Mouse (Mus musculus): ENCODE results near the gene Il17rd.

Il17rd gene

DNA sequence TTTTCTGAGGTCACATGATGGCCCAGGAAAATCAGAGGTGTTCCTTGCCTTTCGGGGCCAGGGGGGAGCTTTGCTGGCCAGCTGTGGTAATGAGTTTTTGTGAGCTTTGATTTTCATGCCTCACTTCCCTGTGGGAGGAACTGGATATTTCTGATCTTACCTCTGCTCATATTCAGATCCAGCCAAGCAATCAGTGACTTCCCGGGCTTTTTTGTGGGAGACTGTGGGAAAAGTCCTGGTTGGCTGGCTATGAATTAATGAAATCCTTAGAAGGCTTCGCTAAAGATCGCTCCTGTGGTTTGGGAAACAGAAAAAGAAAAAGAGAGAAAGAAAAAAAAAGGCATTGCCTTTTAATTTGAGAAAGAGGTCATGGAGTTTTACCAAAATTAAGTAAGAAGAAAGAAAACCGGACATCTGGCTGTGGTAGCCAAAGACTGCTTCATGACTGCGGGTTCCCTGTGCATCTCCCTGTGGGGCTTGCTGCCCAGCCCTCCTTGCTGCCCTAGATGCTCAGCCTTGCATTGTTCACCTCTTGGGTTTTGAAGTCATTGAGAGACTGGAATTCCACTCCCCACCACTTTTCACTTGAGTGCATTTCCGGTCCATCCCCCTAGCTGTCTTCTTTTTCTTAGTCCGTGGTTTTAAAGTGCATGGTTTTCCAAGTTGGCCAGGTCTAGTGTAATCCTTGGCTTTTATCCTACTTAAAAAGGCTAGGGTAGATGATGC is 9.7 kb downstream of the Il17rd start:
- DNase-seq, result no peak

DNA sequence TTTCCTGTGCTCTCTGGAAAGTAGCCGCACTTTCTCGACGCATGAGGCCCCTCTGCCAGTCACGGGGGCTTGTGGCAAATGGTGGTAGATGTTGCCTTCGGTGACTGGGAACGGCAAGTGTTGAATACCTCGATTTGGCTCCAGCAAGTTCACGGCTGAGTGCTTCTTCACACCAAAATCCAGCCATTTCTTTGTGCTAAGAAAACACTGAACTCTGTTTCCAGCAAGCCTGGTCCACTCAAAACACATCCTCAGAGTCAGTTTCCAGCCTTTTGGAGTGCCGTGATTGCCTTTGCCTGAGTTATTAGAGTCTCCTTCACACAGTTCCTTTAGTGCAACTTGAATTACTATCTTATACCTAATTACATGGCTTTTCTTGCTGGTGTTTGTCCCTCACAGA is 11.3 kb downstream of the Il17rd start:
- DNase-seq, result no peak

DNA sequence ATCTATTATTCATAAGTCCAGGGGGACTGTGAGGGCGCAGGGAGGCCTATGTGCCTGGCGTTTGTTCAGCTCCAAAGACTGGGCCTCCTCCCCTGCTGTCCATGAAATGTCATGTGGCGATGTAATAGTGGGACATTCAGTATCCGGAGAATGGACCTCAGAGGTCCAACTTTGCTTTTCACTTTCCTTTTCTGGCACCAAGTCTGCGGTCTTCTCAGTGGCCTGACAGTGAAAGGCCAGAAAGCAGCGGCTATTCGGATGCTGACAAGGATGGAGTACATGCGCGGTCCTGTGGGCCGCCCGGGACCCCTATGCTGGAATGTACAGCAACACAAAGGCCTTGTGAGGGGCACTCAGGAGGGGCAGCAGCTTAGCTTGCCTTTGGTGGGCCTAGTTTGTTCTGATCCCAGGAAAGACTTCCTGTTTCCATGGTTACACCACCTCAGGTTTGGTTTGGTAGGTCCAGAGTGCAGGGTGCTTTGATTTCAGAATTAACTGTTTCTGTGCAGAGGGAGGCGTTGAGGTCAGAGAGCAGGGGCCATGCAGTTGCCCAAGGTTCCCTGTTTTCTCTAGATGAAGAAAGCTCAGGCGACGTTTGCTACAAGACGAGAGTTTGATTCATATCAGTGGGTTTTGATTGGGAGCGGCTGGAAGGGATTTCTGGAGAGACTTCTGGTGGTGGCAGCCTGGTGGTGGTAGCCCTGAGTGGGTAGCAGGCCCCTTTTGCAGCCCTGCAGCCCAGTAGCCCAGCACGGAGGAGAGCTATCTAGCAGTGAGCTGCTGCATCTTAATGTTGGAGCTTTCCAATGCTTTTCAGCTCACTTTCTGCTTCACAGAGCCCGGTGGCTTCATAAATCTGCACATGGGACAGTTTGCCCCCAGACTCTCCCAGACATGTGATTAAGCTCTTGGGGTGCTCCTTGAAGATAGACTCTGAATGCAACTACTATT is 12.1 kb downstream of the Il17rd start:
- no peak for DNase-seq

DNA sequence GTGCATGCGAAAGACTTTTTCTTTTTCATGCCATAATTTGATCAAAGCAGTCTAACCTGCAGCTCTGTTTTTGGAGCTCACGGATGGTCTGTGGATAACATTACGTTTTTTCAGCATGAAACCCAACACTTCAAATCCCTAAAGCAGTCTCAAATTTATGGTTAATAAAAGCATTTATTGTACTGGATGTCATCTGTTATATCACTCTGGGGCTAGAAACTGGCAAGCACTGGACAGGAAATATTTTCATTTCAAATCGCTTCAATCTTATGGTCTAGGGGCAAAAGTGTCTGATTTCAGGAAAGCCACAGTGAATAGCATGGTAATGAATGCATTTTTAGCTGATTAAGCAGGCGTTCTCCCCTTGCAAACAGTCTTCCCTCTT is 12.8 kb downstream of the Il17rd start:
- DNase-seq, result no peak

DNA sequence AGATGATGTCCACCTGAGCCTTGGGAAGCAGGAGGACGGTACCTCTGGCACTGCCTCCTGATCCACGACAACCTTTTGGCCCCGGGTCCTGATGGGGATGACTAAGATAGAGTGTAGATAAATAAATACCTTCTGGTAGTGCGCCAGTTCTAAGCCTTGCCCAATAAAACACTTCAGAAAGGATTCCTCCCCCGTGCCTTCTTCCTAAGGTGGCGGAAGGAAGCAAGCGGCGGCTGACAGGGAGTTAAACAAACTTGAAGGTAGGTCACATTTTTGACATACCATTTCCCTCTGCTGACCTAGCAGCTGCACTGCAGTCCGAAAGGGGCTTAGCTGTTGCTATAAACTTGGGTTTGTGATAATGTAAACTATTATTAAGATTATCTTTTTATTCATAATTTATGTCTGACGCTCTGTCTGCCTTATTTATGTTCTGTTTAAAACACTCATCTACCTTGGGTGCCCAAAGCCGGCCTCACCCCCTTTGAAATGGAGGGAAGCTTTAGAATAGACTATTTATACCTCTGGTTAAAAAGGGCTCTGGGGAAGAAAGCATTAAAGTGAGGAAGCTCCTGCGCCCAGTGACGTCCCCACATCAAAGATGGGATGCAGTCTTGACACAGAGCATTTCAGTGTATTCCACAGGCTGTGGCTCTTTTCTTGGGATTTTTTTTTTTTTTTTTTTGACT is 19.9 kb downstream of the Il17rd start:
- DNase-seq, result no peak

DNA sequence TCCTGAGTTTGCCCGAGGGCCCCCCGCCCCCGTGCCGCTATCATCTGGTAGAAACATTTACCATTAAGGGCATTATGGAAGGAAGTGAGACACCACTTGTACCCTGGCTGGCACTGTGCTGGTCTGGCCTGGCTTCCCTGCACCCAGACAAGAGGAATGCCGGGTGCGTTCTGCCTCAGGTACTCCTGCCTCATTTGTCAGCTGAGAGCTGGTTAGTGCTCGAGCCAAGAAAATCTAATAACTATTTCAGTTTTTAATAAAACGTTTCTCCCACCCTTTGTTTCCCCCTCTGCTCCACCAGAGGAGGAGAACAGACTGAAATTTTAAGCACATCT is 20.4 kb downstream of the Il17rd start:
- no peak for DNase-seq

DNA sequence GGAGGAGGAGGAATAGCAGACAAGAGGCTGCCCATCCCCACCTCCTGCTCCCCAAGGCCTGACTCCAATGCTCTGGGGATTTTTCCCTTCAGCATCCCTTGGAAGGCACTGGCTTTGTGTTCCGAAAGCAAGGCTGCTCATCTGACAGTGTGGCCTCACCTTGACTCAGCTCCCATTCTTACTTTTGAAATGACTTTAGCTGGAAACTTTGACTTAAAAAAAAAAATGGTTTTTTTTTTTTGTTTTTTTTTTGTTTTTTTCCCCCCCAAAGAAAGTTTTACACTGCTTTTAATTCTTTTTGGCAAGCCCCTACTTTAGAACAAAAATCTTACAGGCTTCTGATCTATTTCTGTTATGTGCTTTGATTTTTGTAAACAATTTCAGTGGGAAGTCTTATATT is 24.6 kb downstream of the Il17rd start:
- no peak for DNase-seq

DNA sequence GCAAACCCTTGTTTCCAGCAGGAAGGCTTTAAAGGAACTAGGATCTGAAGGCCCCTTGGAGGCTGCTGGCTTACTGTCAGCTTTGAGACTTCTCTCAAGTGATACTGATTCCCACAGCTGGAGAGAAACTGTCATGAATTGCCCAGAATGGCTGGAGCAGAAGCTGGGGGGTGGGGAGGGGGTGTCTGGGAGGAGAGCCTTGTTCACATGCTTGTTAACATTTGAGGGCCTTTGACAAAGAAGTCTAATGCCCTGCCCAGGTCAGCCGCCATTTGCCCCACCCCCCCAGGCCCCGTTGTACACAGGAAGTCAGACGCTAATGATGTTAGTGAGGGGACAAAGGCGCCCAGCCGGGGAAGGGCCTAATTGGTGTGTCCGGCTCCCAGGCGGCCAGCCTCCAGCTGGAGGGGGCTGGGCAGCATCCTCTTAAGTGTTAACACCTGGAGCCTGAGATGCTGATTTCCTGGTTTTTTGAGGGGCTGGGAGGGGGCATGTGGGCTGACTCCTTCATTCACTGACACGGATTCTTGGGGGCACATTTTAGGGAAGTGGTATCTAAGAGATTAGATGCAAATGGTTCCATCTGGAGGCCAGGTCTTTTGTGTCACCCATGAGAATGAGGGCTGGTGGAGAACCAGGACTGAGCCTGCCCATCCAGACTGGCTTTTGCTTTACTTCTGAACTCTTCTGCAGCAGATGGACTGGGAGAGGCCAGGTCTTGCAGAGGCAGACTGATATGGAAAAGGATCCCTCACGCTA is 27.6 kb downstream of the Il17rd start:
- no peak for DNase-seq

DNA sequence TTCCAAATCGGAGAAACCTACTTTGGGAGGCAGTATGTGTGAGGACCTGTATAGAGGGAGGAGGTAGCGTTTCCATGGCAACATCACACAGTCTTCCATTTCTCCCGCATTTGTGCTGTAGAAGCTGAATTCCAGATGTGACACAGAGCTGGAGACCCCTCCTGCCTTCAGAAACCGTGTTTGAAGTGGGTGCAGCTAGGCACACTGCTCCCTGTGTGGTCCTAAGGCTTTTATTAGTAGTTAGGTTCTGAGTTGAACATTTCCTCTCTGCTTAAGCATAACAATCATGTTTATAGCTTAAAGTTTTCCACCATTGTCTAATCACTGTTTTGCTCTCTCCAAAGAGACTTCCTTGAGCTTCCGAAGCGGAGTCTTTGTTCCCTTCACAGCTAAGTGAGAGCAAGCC is 29.1 kb downstream of the Il17rd start:
- no peak for DNase-seq

DNA sequence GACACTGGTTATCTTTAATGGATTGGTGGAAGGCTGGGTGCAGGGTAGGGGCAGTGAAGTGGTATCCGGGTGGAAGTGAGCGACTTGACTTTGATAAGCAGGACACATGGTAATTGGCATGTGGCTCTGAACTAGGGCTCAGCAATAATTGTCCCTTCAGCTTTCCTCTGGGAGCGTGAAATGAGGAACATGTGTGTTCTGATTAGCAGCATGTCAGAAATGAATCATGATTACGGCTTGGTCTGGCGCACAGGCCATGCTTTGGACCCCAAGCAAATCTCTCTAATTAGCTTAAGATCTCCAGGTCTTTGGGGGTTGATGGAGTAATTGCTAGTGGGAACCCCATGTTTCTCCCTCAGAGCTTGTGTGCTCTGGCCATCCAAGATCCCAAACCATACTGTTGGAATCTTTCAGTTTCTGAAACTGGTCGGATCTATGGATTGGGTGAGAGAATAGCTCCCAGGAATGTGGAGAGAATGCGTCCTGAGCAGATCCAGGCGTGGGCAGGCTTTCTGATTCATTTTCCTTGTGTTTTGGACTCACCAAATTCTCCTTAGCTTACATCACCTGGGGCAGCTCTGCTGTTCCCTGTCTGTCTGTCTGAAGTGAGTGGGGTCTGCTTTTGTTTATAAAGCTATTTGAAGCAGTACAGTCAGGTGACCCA is 30.8 kb downstream of the Il17rd start:
- DNase-seq, result no peak

DNA sequence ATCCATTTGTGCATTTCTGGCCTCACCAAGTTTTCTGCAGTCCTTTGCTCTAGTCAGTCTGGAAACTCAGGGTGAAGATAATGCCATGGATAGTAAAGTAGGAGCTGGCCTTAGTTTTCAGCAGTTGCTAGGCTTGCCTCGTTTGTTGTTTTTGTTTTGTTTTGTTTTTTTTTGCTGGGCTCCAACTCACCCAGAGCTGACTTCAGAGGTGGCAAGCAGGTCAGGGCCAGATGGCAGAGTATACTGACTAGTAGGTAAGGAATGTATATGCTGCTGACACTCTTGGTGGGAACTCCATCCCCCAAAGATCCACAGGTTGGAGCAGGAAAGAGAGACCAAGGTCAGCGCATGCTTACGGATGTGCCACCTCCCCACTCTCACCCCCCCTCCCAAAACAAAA is 31.4 kb downstream of the Il17rd start:
- DNase-seq, result no peak

DNA sequence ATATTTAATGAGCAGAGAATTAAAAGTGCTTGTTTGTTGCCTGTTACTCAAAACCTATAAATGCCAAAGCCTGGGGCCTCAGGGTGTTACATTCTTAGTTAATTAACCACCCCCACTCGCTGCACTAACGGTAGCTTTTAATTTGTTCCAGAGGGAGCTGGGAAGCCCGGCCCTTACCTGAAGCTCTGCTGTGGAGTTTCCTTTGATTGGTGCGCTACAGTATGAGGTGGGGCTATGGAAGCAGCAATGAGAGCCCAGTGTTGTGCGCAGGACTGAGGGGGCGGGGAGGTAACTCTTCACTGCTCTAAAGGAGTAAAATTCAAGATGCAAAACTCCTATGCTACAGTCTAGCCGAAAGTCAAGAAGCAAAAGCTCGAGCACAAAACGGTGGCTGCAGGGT is 32.0 kb downstream of the Il17rd start:
- DNase-seq, result no peak

DNA sequence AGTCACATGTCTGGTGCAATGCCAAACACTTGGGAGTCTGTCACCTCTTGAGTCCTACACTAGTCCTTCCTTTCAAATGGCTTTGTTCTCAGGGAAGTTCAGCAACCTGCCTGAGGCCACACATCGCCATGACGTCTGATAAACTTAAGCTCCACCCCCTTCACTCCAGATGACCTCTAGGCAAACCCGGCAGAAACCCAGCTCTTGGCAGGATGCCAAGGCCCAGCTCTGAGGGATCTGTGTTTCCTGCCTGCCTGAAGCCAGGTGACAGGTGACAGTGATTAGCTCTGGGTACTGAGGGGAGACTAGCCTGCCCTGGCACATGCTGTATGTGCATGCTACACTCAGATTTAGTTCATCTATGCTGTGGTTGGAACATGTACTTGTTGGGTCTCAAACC is 33.2 kb downstream of the Il17rd start:
- no peak for DNase-seq

DNA sequence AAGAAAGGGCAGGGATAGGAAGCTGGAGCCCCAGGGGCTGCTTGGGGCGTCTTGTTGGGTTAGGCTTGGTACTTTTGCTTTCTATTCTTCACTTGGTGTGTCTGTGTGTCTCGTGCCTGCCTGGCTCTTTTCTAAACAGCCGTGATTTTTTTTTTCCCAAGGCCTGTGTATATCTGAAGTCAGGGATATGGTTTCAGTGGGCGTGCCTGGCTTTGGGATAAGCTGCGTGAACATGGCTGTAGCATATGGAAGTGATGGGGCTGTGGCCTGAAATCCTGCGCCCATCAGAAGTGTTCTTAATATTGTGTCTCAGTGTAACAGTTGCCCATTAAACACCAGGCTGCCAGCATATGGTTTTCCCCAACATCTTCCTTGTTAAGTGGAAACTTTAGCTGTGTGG is 36.3 kb downstream of the Il17rd start:
- no peak for DNase-seq

DNA sequence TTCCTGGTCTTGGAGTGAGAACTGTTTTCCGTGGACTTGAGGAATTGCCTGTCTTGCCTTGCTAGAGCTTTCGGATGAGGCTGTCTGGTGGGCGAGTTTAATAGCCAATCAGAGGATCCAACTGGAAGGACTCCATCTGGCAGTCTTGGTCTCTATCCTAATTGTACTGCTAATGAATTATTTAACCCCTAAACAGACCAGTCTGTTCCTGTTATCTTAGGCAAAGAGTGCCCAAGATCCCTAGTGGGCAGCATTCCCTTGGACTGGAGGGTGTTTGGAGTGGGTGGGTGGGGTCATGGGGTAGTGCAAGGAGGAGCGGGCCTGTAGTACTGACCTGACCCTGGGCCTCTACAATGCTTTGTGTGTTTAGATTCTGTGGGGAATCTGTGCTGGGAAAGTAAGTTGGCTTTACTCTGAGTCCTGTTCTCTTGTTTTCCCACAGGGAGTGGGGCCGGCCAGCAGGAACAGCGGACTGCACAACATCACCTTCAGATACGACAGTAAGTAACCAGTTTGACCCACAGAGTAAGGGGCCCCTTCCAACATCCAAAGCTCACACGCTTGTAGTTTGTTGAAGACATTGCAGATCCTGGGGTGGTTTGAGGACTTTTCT is 37.3 kb downstream of the Il17rd start:
- DNase-seq, result no peak

DNA sequence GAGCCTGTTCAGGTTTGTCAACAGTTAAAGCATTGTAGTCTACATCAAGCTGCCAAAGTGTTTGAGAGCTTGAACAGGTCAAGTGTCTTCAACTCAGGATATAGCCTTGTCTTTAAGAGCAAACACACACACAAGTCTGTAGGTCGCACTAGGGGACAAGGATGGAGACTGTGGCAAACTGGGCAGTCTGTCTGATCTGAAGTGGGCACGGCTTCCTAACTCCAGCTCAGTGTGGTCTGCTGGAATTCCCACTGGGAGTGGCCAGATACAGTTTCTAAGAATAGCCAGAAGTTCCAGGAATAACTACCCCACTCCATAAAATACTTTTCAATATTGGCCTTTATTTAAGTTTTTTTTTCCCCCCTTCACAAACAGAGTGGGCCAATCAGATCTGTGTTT is 37.8 kb downstream of the Il17rd start:
- DNase-seq, result no peak

DNA sequence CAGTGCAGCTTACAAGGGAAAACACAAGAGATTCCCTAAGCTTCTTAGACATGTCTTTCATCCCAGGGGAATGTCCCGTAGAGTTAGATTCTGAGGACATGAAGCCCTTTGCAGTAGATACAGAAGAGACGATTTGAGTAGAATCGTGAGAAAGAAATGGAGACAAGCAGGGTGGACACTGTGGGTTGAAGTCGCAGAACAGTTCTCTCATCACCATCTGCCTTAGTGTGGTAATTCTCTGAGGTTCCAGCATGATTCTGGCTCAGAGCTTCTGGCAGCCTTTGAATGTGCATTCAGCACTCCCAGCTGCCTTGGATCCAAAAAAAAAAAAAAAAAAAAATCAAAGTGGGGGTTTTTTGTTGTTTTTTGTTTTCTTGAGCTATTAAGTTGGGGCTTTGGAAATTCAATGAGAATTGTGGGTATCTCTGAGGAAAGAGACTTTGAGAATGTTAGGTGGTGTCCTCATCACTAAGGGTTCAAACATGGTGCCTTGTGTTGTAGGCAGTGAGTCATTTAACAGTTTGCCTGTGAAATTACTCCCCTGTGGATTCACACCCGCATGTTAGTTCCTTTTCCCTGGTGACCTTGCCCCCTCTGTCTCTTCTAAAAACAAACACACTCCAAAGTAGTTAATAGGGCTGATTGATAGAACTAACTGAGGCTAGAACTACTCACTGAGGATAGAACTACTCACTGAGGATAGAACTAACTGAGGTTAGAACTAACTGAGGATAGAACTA is 43.0 kb downstream of the Il17rd start:
- DNase-seq, result no peak

DNA sequence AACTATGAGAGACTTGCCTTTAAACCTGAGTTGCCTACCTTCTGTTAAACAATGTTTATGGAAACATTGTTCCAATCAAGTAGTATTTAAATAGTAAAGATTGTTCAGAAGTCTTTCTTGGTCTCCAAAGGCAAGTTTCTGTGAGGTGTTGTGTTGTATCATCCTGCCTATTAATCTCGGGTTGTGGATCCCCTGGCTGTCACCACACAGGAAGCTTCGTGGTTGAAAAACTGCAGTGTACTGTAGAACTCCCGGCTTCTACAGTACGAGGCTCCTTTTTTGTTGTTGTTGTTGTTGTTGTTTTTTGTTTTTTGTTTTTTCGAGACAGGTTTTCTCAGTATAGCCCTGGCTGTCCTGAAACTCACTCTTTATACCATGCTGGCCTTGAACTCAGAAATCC is 46.7 kb downstream of the Il17rd start:
- DNase-seq, result no peak

DNA sequence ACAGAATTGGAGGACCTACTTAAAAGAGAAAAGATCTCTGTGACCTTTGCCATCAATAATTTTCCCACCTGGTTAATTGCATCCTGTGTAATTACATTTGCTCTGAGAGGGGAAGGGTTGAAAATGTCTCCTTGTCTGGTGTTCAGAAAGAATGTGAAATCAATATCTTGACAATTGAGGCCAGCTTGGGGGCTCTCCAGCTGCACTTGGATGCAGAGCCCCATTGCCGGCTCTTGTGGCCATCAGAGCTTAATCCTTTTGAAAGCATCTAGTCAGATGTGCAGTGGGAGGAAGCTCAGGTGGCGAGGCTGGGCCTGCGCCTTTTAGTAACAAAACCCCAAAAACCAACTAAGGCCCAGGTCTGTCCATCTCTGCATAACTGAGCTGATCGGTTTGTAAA is 47.3 kb downstream of the Il17rd start:
- DNase-seq, result no peak

DNA sequence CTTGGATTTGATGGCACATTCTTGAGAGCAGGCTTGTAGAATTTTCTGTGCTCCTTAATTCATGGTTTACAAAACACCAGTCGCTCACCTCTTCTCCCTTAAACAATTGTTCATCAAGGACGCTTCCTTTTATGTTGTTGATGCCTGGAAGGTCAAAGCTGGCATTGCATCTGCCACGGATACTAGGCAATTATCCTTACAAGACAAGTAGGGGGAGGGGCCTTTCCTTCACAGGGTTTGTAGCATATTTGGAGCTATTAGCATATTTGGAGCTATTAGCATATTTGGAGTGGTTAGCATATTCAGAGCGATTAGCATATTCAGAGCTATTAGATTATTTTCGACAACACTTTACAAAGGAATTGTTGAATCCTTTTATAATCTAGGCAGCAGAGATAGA is 55.5 kb downstream of the Il17rd start:
- DNase-seq, result no peak

DNA sequence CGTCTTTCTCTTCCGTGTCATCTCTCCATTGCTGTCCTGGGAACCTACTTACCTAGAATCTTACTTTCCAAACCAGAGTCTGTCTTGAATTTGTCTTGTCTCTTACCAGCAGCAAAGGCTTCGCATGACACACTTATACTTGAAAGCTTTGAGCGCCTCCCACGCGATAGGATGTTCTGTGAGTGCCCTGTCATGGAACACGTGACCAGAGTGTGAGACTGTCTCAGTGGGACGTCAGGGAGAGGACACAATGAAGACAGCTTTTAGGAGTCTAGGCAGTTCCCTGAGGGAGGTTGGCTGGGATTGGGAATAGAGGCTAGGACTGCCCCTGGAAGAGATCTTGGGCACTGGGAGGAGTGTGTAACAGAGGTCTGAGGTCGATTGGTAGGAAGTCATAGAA is 57.4 kb downstream of the Il17rd start:
- no peak for DNase-seq

All from cerebellum, adult 9-11 months (tissue).